Mouse (Mus musculus) layer of hippocampus, adult 9-11 months (tissue): ENCODE data around the gene Prr15l.

ENCODE experiments used
- DNase-seq: peaks from one replicate; pipeline ENCODE4 v3.0.0; 2022

Prr15l gene

DNA sequence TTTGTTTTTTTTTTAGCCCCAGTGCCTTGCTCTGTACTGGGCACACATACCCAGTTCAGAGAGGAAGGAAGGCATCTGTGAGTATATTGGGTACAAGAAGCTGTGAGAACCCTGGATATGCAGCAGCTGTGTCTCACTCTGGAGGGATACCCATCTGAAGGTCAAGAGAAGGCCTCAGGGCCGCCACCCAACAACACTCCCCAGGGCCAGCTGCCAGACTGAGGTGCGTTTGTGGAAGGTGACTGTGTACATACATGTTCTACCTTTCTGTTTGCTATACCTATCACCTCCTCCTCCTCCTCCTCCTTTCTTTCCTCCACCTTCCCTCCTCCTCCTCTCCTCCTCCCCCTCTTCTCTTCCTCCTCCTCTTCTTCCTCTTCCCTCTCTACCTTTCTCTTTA lies at the start of gene Prr15l:
TSS of gene Prr15l (plus strand) at position 17 of the 400 bp plus-strand sequence.
- no peak for DNase-seq

- DNase-seq = no peak
These were observed 49.2 kb upstream of the Prr15l start for GRCm38 (mm10) chr11:96878715-96879114.

GRCm38 (mm10) chr11:96879359-96879758 lies 48.5 kb upstream of the Prr15l start:
- no peak for DNase-seq

DNA sequence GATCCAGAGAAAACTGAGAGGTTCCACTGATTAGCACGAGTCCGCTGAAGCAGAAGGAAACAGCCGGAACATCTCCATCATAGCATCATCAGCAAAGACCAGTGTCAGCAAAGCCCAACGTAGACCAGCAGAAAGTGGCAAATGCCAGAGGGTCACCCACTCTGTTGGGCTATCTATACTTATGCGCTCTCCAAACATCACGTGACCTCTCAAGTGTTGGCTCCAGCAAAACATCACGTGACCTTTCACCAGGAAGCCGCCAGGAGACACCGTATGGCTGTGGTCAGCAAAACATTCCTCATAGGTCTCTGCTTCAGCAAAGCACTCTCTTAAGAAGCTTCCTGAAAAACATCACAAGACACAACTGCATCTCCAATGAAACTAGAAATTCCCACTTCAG lies 47.6 kb upstream of the Prr15l start:
- no peak for DNase-seq

DNA sequence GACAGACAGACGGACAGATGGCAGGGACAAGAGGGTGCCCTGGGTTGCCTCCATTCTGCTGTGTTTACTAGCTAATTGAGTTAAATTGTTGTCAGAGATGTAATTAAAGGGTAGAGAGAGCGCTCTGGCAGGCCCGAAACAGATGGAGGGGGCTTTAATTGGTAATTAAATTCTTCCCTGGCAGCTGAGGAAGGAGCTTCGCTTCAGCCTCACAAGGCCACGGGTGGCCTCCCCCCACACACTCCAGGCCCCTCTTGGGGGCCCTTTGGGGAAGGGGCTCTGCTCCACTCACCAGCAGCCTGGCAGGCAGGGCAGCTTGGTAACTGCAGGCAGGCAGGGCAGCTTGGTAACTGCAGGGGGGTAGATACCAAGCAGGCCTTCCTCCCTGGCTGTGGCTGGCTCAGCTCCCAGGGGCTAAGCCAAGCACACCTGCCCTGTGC lies 42.0 kb upstream of the Prr15l start:
- no peak for DNase-seq

GRCm38 (mm10) chr11:96886942-96887546 lies 40.9 kb upstream of the Prr15l start:
- no peak for DNase-seq

- DNase-seq = no peak
These were observed 35.9 kb upstream of the Prr15l start for GRCm38 (mm10) chr11:96891784-96892527.

DNA sequence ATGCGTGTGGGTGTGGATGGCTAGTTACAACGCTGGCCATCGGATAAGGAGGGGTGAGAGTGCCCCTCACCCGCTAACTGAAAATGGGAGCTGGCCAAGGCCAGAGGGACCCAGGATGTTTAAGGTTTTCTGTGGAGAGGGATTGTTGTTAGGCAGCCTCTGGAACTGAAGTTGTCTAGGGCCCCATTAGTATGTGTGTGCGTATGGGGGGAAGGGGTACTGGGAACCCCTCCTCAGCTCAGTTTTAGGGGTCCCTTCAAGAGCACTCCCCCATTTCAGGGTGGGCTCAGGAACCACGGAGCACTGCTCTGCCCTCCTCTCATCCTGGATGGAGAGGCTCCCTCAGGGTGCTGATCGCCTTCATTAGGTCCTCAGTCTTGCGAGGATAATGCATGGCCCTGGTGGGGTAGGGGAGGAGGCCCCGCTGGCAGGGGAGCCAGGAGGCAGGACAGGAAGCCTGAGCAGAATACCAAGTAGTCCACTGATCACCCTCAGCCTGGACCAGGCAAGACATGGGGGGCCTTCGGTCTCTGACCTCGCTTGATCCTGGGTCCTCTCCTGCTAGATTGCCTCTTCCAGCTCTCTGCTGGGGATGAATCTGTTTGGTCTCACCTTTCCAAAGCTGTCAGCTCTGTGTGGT lies 34.6 kb upstream of the Prr15l start:
- DNase-seq = no peak

DNA sequence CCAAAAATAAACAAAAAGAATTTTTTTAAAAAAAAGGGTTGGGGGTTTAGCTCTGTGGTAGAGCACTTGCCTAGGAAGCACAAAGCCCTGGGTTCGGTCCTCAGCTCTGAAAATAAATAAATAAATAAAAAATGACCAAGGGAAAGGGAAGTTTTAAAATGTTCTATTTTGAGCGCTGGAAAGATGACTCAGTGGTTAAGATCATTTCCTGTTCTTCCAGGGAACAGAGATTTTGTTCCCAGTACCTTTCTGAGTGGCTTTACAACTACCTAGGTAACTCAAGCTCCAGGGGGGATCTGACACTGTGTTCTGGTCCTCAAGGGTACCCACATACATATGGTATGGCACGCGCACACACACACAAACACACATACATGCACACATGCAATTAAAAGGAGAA lies 32.0 kb upstream of the Prr15l start:
- no peak for DNase-seq

DNA sequence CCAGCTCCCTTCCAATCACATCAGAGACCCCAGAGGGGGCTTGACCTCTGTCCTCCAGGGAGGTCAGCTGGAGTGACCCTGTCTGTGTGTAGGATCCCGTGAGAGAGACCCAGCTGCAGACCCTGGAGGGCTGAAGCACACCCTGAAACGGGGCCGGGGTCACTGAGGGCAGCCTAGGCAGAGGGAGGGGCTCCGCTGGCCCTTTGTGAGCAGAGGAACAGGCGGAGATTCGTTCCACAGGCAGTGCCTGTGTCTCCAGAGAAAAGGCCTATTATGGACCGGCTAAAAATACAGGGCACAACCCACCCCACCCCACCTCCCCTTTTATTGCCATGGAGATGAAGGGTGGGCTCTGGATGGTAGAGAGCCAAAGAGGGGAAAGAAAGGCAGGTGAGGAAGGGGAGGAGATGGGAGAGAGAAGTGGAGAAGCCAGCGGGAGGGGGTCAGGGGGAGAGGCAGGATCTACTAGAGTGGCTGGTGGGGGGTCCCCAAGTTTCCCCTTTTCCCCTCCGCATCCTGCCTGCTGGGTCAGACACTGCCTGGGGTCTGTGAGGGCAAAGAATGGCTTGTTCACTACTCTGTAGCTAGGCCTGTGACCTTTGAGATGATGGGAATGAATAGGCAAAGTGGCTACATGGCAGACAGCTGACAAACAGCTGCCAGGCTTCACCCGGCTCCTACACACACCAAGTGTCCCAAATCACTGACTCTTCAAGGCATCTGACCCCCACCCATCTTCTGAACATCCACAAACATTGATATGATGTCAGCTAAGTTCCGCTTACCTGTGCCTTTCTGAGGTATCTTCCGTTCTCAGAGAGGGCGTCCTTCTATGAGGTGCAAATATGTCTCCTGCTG lies 28.2 kb upstream of the Prr15l start:
- no peak for DNase-seq

- no peak for DNase-seq
These were observed 26.6 kb upstream of the Prr15l start for GRCm38 (mm10) chr11:96901332-96901731.

GRCm38 (mm10) chr11:96902639-96903635 lies 25.0 kb upstream of the Prr15l start:
- DNase-seq = no peak

DNA sequence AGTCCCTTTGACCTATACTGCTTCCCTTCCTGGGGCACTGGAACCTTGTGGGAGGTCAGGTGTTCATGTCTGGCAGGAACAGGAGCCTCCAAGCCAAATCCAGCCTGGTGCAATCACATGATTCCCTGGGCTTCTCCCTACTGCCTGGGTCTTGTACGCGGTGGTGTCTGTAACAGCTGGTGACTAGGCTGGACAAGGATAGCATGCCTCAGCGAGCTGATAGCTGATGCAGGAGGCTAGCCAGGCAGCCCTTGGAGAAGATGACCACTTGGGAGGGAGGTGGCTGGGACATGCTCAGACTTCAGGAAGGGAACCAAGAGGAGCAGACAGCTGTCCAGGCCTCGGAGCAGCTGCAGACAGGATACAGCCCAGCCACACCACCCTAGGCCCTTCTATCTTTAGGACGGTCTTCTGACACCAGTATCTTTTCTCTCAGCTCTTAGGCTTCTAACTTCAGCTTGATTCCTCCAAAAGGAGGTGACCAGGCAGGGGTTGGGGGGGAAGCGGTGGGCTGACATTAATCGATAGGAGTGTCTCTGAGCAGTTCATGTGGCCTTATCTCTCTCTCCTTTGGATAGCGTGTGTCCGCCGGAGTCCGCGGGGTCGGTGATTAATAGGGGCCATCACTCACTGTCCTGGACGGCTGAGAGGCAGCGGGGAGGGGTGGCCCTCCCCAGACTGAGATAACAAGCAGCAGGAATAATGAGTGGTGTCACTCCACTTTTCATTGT lies 21.3 kb upstream of the Prr15l start:
- peak; percentile 74 for DNase-seq

DNA sequence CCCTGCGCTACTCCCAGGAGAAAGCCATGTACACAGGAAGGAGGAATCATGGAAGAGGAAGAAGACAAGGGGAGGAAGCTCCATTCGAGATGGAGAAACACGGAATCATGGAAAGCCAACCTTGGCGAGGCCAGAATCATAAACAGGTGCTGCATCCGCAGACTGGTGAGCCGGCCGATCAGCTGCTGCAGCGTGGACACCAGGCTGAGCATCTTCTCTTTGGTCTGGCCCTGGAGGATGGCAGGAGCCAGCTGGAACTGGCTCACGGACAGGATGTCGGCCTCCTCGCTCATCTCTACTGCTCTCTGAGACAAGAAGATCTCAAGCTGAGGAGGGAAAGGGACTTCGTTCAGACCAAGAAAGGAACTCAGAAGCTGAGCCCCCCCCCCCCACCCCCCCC lies 19.3 kb upstream of the Prr15l start:
- DNase-seq = no peak

DNA sequence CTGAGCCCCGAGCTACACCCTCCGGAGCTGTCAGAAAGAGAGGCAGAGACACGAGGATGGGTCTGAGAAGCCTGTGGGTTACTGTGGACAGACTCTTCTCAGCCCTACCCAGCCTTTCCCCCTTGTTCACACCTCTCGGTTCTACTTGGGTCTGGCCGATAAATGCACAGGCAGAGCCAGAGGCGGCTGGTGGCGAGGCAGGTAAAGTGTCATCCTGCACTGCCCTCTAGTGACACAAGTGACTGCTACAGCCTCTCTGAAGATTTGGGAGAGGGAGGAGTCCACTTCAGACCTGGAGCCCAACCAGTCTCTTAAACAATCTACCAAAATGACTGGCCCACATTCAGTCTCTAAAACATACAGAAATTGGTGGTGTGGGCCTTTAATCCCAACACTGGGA lies 17.9 kb upstream of the Prr15l start:
- DNase-seq = peak; percentile 81

- DNase-seq = no peak
These were observed 15.2 kb upstream of the Prr15l start for GRCm38 (mm10) chr11:96912682-96913081.

GRCm38 (mm10) chr11:96916044-96916884 lies 11.6 kb upstream of the Prr15l start, which contains the start of gene Cdk5rap3:
TSS of gene Cdk5rap3 (minus strand) at chr11:96916496.
- peak; percentile 99 for DNase-seq

GRCm38 (mm10) chr11:96916885-96917396 lies 11.0 kb upstream of the Prr15l start:
- DNase-seq = no peak

DNA sequence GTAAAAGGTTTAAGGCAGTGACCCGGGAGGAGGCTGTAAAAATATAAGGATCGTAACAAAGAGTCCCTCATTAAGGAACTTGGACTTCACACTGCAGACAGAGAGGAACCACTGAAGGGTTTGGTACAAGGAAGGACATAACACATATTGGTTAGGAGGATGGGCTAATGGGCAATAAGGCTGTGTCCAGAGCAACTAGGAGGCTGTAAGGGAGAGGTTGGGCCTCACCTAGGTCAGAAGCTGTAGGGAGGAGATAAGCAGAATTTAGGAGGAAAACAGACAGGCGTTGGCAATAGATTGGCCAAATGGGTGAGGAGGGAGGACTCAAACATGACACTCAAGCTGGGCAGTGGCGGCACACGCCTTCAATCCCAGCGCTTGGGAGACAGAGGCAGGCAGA lies 10.5 kb upstream of the Prr15l start:
- no peak for DNase-seq

- DNase-seq = no peak
These were observed 8.9 kb upstream of the Prr15l start for GRCm38 (mm10) chr11:96919003-96919402.
